Mouse (Mus musculus) hindbrain, postnatal 0 days (tissue): ENCODE results near the gene 3830406C13Rik. TPM values are rescaled to one million over a fixed set of nuclear protein-coding genes. Genes with fewer than 3 reads are reported as not detected.
A peak's percentile ranks its signal among the peaks of the same experiment; 100 is the strongest.

ENCODE experiments used
- ATAC-seq: fragments of 200-750 bp; cut with Nextera tagmentation; 2 replicates; pipeline ENCODE4 v1.8.0; 2017; ENCODE audit warnings: mild to moderate bottlenecking, moderate TSS enrichment, moderate library complexity
- DNase-seq: peaks from one replicate; pipeline ENCODE4 v3.0.0-alpha.2; 2015; ENCODE audit warnings: low spot score
- H3K27ac ChIP-seq: fragments of 300-500 bp; sonication (generic); 2 replicates; pipeline ENCODE4 v1.5.1; 2014; ENCODE audit warnings: mild to moderate bottlenecking
- H3K27me3 ChIP-seq: fragments of 300-500 bp; sonication (generic); 2 replicates; pipeline ENCODE4 v1.6.1; 2014; ENCODE audit warnings: low read length, mixed read lengths; ENCODE audit not compliant: insufficient read depth
- H3K36me3 ChIP-seq: fragments of 300-500 bp; sonication (generic); 2 replicates; pipeline ENCODE4 v1.6.1; 2014; ENCODE audit warnings: low read length, mixed read lengths; ENCODE audit not compliant: insufficient read depth
- H3K4me1 ChIP-seq: fragments of 300-500 bp; sonication (generic); 2 replicates; pipeline ENCODE4 v1.6.1; 2014; ENCODE audit warnings: antibody characterized with exemption, low read length, mixed read lengths; ENCODE audit not compliant: insufficient read depth
- H3K4me2 ChIP-seq: fragments of 300-500 bp; sonication (generic); 2 replicates; pipeline ENCODE4 v1.6.1; 2014; ENCODE audit warnings: low read depth, mild to moderate bottlenecking, low read length, moderate library complexity, mixed read lengths
- H3K4me3 ChIP-seq: fragments of 300-500 bp; sonication (generic); 2 replicates; pipeline ENCODE4 v1.5.1; 2014; ENCODE audit warnings: low read length
- H3K9ac ChIP-seq: fragments of 300-500 bp; sonication (generic); replicated peaks from 2 replicates; pipeline ENCODE4 v1.6.1; 2014; ENCODE audit warnings: mild to moderate bottlenecking, low read length, moderate library complexity, mixed read lengths
- H3K9me3 ChIP-seq: fragments of 300-500 bp; sonication (generic); 2 replicates; pipeline ENCODE4 v1.6.1; 2016; ENCODE audit warnings: low read length, mixed read lengths
- CTCF ChIP-seq: IDR thresholded peaks from 2 replicates; pipeline ENCODE4 v1.5.1; 2016; ENCODE audit warnings: antibody characterized with exemption, control low read depth, low read depth
- whole genome bisulfite sequencing: fragments of 180-500 bp; shearing (Covaris S2); extraction: QIAGEN DNeasy Blood & Tissue Kit; methylation state at CpG from one replicate; pipeline ENCODE4 v1.1.7; 2014; 5-methylcytosine and 5-hydroxymethylcytosine counted together
- polyA plus RNA-seq: library from polyadenylated mRNA; unstranded; fragments of >200 nt; fragmentation: Nextera tagmentation; extraction: Ambion mirVana; gene quantifications from 2 replicates; pipeline ENCODE4 v1.2.1, GENCODE M21; 2015
- total RNA-seq: library from RNA; depleted of rRNA; stranded (reverse); fragments of >200 nt; gene quantifications from 2 replicates; pipeline ENCODE4 v1.2.3, GENCODE M21; 2014; rRNA removed

Gene 3830406C13Rik
- total and polyA plus RNA-seq, 2 experiments from 2014 or later: 15.3 to 42.0 TPM

- Histone ChIP-seq H3K9ac (no peak overlapping the region), H3K27me3 (peaks cover 90% of the 10 kb centered on the region), H3K4me1 (no peaks in the 10 kb centered on the region), H3K36me3 (no peaks in the 10 kb centered on the region), H3K4me2 (peak overlapping the region; percentile 21; the same call in 1 of the 2 replicates), H3K4me3 (0 out of 2 replicates have a peak overlapping the region, but pooled peaks have one; percentile 0), H3K27ac (no peak overlapping the region), H3K9me3 (no peaks in the 10 kb centered on the region)
- no peak for TF ChIP-seq CTCF
- DNase-seq (no peak), ATAC-seq (no peak)
- WGBS: 2% methylated on average over 26 of the region's 26 CpGs
Observed at GRCm38 (mm10) chr14:12346865-12347600, 63.1 kb downstream of the 3830406C13Rik start.

GRCm38 (mm10) chr14:12348089-12348488 is 64.1 kb downstream of the 3830406C13Rik start, which contains the start of gene Fezf2:
Gene Fezf2, minus strand, starts transcription at chr14:12348189.
- H3K36me3 ChIP-seq: no peaks in the 10 kb centered on the region
- no peak within 1 kb of the TSS for H3K4me3 ChIP-seq
- TF ChIP-seq CTCF: no peak
- H3K9ac ChIP-seq: no peak within 1 kb of the TSS
- 4% methylated on average over 2 of the region's 2 CpGs for WGBS
- DNase-seq (no peak), ATAC-seq (no peak)
- H3K4me2 ChIP-seq: no peak within 1 kb of the TSS
- no peaks in the 10 kb centered on the region for H3K9me3 ChIP-seq
- no peak within 1 kb of the TSS for H3K27ac ChIP-seq
- no peaks in the 10 kb centered on the region for H3K4me1 ChIP-seq
- H3K27me3 ChIP-seq: peaks cover 93% of the 10 kb centered on the region

GRCm38 (mm10) chr14:12349334-12350090 is 65.5 kb downstream of the 3830406C13Rik start:
- DNase-seq (no peak), ATAC-seq (no peak)
- no peak overlapping the region for H3K27ac ChIP-seq
- H3K4me2 ChIP-seq: no peak overlapping the region
- no peaks in the 10 kb centered on the region for H3K4me1 ChIP-seq
- H3K4me3 ChIP-seq: no peak overlapping the region
- no peak for TF ChIP-seq CTCF
- no peak overlapping the region for H3K9ac ChIP-seq
- peaks cover 93% of the 10 kb centered on the region for H3K27me3 ChIP-seq
- no peaks in the 10 kb centered on the region for H3K36me3 ChIP-seq
- no peaks in the 10 kb centered on the region for H3K9me3 ChIP-seq
- 13% methylated on average over 15 of the region's 15 CpGs for WGBS

GRCm38 (mm10) chr14:12350271-12350916 is 66.4 kb downstream of the 3830406C13Rik start:
- 12% methylated on average over 16 of the region's 16 CpGs for WGBS
- H3K27me3 ChIP-seq: peaks cover 90% of the 10 kb centered on the region
- no peak for ATAC-seq

More at GRCm38 (mm10) chr14:12350271-12350916, 66.4 kb downstream of the 3830406C13Rik start:
- no peaks in the 10 kb centered on the region for H3K9me3 ChIP-seq
- H3K4me3 ChIP-seq: no peak overlapping the region
- no peak overlapping the region for H3K27ac ChIP-seq
- H3K4me2 ChIP-seq: no peak overlapping the region
- H3K4me1 ChIP-seq: no peaks in the 10 kb centered on the region
- H3K36me3 ChIP-seq: no peaks in the 10 kb centered on the region
- no peak overlapping the region for H3K9ac ChIP-seq
- no peak for DNase-seq
- TF ChIP-seq CTCF: no peak

Other genes with a start within 250 kb of the 3830406C13Rik start
- 0.32 and 0.52 TPM in 2 replicates for gene Gm49355, start 197 bp upstream of the 3830406C13Rik start, total RNA-seq
- 0.08 and 0.16 TPM in 2 replicates for gene Gm49355, start 197 bp upstream of the 3830406C13Rik start, polyA plus RNA-seq
- 0.52 and 1.8 TPM in 2 replicates for gene Fezf2, start 64.0 kb downstream of the 3830406C13Rik start, total RNA-seq
- not detected in 2 replicates for gene Fezf2, start 64.0 kb downstream of the 3830406C13Rik start, polyA plus RNA-seq